Mouse (Mus musculus): ENCODE data around the gene Apela.
A peak's percentile ranks its signal among the peaks of the same experiment; 100 is the strongest.

The Apela gene

DNA sequence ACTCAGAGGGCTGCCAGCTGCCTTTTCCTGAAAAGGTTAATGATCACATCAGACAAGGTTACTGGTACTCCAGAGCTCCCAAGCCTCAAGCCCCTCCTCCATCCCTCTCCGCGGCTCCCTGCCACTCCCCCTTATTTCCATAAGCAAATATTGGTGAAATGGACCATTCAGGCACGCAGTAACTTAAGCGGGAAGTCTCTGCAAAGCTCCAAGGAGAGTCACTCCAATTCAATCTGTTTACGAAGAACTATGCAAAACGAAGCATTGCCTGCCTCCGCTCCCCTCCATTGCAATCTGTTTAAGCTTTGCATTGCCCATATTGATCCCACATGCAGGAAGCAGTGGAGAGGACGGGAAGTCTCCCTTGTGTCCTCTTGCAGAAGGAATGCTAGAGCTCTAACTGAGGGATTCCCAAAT is at the start of gene Apela:
Apela (minus strand) TSS at position 220 of the 417 bp plus-strand sequence.
- peak in 1 of 2 experiments; percentile 9 for DNase-seq

DNA sequence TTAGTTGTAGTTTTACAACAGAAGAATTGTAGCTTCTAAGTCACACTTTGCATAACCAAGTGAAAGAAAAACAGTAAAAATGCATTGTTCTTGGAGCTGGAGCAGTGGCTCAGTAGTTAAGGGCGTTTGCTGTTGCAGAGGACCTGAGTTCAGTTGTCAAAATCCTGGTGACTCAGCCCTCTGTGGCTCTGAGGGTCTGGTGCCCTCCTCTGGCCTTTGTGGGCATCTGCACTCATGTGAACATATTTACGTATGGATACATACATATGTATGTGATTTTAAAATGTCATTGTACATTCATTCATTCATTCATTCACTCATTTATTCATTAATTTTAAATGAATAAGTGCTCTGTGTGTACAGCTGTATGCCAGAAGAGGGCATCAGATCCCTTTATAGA is 48.5 kb upstream of the Apela start:
- no peak for DNase-seq

DNA sequence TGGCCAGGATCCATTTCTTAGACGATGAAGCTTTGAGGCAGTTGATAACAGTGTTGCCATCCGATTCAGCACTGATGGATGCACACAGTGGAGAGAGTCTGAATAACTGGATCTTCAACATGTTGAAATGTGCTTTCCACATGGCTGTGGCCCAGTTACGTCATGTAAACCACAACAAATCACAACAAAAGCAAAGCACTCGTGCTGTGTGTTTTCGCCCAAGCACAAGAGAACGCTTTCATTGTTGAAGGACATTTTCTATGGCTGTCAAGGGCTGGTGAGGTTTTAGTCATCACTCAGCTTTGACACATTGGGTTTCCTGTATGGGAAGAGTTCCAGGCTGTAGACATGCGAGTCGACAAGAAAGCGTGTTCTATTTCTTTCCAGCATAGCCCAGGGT is 43.6 kb upstream of the Apela start:
- no peak for DNase-seq

GRCm38 (mm10) chr8:65074733-65075132 is 37.6 kb upstream of the Apela start, which contains the start of gene Gm10663:
TSS of gene Gm10663 (plus strand) at chr8:65075033.
- DNase-seq: no peak

- no peak for DNase-seq
Observed at GRCm38 (mm10) chr8:65070996-65071395, 33.9 kb upstream of the Apela start.

- DNase-seq: no peak
Observed at GRCm38 (mm10) chr8:65068473-65068819, 31.3 kb upstream of the Apela start.

GRCm38 (mm10) chr8:65067694-65068472 is 30.7 kb upstream of the Apela start:
- no peak for DNase-seq

- no peak for DNase-seq
Observed at GRCm38 (mm10) chr8:65067031-65067430, 29.9 kb upstream of the Apela start.

DNA sequence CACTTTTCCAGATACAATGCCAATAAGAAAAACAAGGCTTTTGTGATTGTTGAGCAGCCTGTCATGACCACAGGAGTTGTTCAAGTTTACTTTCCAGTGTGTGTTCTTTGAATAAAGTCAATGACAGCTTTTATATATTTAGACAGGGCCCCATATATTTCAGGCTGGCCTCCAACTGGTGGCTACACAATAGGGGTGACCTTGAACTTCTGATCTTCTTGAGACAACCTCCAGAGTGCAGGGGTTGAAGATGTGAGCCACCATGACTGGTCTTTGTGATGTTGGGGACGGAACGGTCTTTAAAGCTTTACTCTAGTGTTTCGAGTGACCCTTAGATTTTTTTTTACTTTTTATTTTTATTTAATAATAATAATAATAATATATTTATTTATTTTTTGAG is 28.5 kb upstream of the Apela start:
- no peak for DNase-seq

DNA sequence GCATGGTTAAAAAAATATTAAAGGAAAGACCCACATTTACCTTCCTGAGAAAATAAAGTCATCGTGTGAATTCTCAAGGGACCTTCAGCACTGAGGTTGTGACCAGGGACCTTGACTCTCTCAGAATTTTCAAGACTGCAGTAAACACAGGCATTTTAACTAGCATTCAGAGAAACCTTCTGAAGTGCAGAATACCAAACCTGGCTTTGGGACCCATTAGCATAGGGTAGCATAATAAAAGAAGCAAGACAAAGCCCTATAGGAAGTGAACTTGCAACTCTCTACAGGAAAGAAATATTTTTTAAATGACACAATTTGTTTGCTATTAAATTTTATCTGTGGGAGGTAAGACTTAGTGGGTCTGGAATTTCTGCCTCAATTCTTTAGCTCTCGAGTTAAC is 26.9 kb upstream of the Apela start:
- DNase-seq: no peak

- no peak for DNase-seq
Observed at GRCm38 (mm10) chr8:65062195-65062594, 25.1 kb upstream of the Apela start.

- DNase-seq: no peak
Observed at GRCm38 (mm10) chr8:65056722-65057121, 19.6 kb upstream of the Apela start.

DNA sequence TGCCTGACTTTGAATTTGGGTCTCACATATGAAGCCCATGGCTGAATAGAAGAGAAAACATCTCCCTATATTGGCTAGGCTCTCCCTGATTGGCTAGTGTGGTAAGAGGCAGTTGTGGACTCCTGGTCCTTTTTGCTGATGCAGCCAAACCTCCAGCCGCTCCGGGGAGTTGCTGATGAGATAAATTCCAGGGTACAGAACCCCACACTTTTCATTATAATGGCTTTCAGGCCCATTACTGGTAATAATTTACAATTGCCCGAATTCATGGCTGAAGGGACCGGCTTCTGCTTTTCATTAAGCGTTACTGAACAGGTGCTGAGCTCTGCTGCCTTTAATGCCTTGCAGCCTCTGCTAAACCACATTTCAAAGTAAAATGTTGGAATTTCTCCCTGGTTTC is 16.8 kb upstream of the Apela start:
- DNase-seq: no peak

DNA sequence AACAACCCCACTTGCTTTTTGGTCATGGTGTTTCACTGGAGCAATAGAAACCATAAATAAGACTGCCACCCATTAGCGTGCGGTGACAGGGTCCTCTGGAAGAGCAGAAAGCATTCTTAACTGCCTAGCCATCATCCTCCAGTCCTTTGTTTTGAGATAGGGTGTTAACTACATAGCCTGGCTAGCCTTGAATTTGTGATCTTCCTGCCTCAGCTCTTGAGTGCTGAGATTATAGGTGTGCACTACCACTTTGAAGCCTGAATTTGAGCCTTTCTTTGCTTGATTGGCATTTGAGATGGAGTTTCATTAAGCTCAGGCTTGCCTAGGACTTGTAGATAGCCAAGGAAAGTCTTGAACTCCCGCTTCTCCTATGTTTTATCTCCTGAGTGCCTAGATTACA is 16.4 kb upstream of the Apela start:
- no peak for DNase-seq

GRCm38 (mm10) chr8:65047801-65048200 is 10.7 kb upstream of the Apela start:
- DNase-seq: no peak

GRCm38 (mm10) chr8:65047193-65047592 is 10.1 kb upstream of the Apela start:
- no peak for DNase-seq

DNA sequence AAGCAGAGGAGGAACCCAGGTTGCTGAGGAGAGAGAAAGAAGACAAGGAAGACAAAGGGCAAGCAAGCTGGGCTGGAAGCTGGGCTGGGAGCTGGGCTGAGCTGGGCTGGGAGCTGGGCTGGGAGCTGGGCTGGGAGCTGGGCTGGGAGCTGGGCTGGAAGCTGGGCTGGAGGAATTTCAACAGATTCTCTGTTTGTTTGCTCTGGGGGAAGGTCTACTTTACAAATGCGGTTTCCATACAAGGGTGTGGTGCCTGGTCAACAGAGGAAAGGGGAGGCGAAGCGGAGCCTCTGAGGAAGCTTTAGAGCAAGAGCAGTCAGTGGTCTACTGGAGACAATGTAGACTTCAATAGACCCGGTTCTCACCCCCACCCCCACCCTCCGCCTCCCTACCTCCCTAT is 9.4 kb upstream of the Apela start:
- no peak for DNase-seq

- DNase-seq: no peak
Observed at GRCm38 (mm10) chr8:65034136-65034535, 3.0 kb downstream of the Apela start.

GRCm38 (mm10) chr8:65033056-65033455 is 4.1 kb downstream of the Apela start:
- no peak for DNase-seq

DNA sequence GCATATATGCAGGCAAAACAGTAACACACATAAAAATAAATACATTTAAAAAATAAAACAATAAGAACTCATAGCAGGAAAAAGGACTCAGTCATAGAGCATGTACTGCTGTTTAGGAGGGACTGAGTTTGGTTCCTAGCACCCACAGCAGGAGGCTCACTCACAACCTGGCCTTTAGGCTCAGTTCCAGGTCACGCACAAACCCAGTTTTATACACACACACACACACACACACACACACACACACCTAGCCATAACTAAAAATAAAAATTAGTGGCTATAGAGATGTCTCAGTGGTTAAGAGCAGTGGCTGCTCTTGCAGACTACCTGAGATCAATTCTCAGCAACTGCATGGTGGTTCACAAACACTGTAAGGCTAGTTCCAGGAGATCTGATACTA is 5.0 kb downstream of the Apela start:
- no peak for DNase-seq

DNA sequence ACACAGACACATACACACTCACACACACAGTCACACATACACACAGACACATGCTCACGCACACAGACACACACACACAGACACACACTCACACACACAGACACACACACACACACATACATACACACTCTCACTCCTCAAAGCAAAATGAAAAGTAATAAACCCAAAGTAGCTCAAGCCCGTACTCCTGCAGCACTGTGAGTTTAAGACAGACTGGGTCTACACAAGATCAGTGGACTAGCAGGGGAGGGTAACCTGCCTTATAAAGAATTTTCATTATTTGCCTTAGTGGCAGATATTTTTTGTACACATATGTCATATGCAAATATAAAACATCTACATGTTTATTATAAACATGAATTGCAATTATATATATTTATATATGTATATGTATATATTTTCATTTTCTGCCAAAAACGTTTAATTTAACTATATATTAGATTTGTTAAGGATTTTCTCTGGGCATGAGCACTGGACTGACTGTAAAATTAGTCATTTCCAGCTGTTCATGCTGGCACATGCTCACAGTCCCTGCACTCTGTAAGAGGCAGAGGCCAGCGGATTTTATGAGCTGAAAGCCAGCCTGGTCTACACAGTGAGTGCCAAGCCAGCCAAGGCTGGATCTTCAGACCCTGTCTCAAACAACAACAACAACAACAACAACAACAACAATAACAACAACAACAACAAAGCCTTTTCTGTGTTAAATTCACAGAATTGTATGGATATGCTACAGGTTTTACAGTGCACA is 6.2 kb downstream of the Apela start:
- no peak for DNase-seq

DNA sequence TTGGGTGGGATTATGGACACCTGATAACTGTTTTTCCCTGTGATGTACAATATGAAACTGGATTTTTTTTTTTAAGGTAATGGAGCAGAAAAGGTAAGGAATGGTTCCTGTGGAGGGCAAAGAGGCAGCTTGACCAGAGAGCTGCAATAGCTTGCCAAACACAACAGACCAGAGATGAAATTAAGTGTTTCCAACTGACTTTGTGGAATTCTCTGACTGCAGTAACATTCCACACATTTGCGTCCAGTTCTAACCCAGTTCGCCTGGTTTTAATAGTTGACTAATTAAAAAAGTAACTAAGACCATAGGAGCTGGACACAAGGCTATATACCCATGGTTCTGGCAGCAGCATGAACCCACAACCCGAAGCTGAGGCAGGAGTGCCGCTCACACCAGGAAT is 7.4 kb downstream of the Apela start:
- no peak for DNase-seq

DNA sequence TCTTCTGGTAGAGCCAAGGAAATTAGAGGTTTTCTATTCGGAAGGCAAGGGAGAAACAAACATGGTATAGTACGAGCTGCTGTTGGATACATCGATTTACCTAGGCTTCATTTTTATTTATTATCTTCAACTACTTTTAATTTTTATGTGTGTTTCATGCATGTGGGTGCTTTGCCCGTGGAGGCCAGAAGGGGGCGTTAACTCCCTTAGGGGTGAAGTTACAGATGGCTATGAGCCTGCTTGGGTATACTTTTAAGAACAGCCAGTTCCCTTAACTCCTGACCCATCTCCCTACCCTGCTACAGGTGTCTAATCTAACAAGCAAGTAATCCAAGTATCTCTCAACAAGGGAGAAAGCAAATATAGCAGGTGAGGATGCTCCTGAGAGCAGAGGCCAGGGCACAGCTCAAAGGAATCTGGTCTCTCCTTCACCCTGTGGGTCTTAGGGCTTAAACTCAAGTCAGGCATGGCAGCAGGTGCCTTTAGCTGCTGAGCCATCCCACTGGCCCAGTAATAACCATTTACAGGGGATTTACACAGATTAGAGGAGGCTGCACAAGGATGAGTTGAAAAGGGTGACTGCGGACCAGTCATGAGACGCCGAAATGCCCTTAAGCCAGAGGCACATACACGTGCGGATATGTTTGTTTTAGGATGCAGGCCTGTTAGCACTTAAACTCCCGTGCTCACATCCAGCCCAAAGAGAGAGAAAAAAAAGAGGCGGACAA is 8.0 kb downstream of the Apela start:
- no peak for DNase-seq

- peak; percentile 63 to 79 for DNase-seq
Observed at GRCm38 (mm10) chr8:65022485-65022884, 14.7 kb downstream of the Apela start.
